Mouse (Mus musculus) testis, adult 2 months (tissue): ENCODE measurements around the gene Capn7. TPM values are rescaled to one million over a fixed set of nuclear protein-coding genes. Genes with fewer than 3 reads are reported as not detected.

ENCODE experiments used
- H3K27ac ChIP-seq: fragments of 200-500 bp; 2 replicates; pipeline ENCODE4 v1.5.1; 2012; ENCODE audit warnings: low read depth, low read length; ENCODE audit not compliant: control insufficient read depth, insufficient read depth
- H3K27me3 ChIP-seq: fragments of 200-500 bp; 2 replicates; pipeline ENCODE4 v1.6.1; 2012; ENCODE audit warnings: mild to moderate bottlenecking, low read length, moderate library complexity; ENCODE audit not compliant: control insufficient read depth, insufficient read depth
- H3K36me3 ChIP-seq: fragments of 200-500 bp; 2 replicates; pipeline ENCODE4 v1.6.1; 2012; ENCODE audit warnings: mild to moderate bottlenecking, low read length; ENCODE audit not compliant: control insufficient read depth, insufficient read depth
- H3K4me1 ChIP-seq: fragments of 200-500 bp; 2 replicates; pipeline ENCODE4 v1.6.1; 2012; ENCODE audit warnings: low read length; ENCODE audit not compliant: control insufficient read depth, insufficient read depth
- H3K4me3 ChIP-seq: fragments of 200-500 bp; 2 replicates; pipeline ENCODE4 v1.5.1; 2012; ENCODE audit warnings: low read depth, mild to moderate bottlenecking, low read length, moderate library complexity, mixed read lengths; ENCODE audit not compliant: control insufficient read depth
- CTCF ChIP-seq: fragments of 200-500 bp; IDR thresholded peaks from 2 replicates; pipeline ENCODE4 v1.5.1; 2012; ENCODE audit warnings: low read depth, mild to moderate bottlenecking, inconsistent platforms, low read length, moderate library complexity; ENCODE audit not compliant: control insufficient read depth, insufficient read depth, insufficient replicate concordance
- POLR2A ChIP-seq: fragments of 200-500 bp; IDR thresholded peaks from 2 replicates; pipeline ENCODE4 v1.6.1; 2012; ENCODE audit warnings: low read depth, mild to moderate bottlenecking, inconsistent platforms, low read length, moderate library complexity; ENCODE audit not compliant: control insufficient read depth
- polyA plus RNA-seq: library from polyadenylated mRNA; depleted of rRNA; stranded (reverse); fragments of >200 nt; gene quantifications from 2 replicates; pipeline ENCODE4 v1.2.3, GENCODE M21; 2012

The Capn7 gene
- polyA plus RNA-seq, 1 experiment, result 8.5 TPM

GRCm38 (mm10) chr14:31383470-31384050 lies 47.1 kb downstream of the Capn7 start:
- no peaks in the 10 kb centered on the region for H3K36me3 ChIP-seq
- H3K27me3 ChIP-seq, result no peaks in the 10 kb centered on the region
- H3K4me1 ChIP-seq, result peaks cover 6% of the 10 kb centered on the region; the same call in 1 of the 2 replicates
- no peak overlapping the region for H3K27ac ChIP-seq
- TF ChIP-seq CTCF (no peak), POLR2A (no peak)
- H3K4me3 ChIP-seq, result no peak overlapping the region

GRCm38 (mm10) chr14:31384366-31385323 lies 48.2 kb downstream of the Capn7 start:
- H3K36me3 ChIP-seq, result no peaks in the 10 kb centered on the region
- H3K27ac ChIP-seq, result no peak overlapping the region
- H3K4me1 ChIP-seq, result peaks cover 6% of the 10 kb centered on the region; the same call in 1 of the 2 replicates
- H3K4me3 ChIP-seq, result no peak overlapping the region
- no peaks in the 10 kb centered on the region for H3K27me3 ChIP-seq
- TF ChIP-seq POLR2A (no peak), CTCF (no peak)

GRCm38 (mm10) chr14:31385406-31385805 lies 49.0 kb downstream of the Capn7 start:
- no peak for TF ChIP-seq POLR2A
- no peak for TF ChIP-seq CTCF
- no peak overlapping the region for H3K4me3 ChIP-seq
- H3K4me1 ChIP-seq, result peaks cover 6% of the 10 kb centered on the region; the same call in 1 of the 2 replicates
- H3K36me3 ChIP-seq, result no peaks in the 10 kb centered on the region
- H3K27me3 ChIP-seq, result no peaks in the 10 kb centered on the region
- no peak overlapping the region for H3K27ac ChIP-seq

GRCm38 (mm10) chr14:31385977-31386697 lies 49.7 kb downstream of the Capn7 start:
- Histone ChIP-seq H3K27ac (peak overlapping the region; percentile 1; the same call in 1 of the 2 replicates), H3K36me3 (no peaks in the 10 kb centered on the region)

GRCm38 (mm10) chr14:31387301-31387981 lies 51.0 kb downstream of the Capn7 start:
- no peaks in the 10 kb centered on the region for H3K36me3 ChIP-seq
- H3K27me3 ChIP-seq, result no peaks in the 10 kb centered on the region
- H3K4me1 ChIP-seq, result peaks cover 6% of the 10 kb centered on the region; the same call in 1 of the 2 replicates
- no peak for TF ChIP-seq POLR2A
- no peak for TF ChIP-seq CTCF
- H3K4me3 ChIP-seq, result no peak overlapping the region
- no peak overlapping the region for H3K27ac ChIP-seq

More at GRCm38 (mm10) chr14:31385977-31386697, 49.7 kb downstream of the Capn7 start:
- H3K27me3 ChIP-seq, result no peaks in the 10 kb centered on the region
- no peak overlapping the region for H3K4me3 ChIP-seq
- H3K4me1 ChIP-seq, result peaks cover 6% of the 10 kb centered on the region; the same call in 1 of the 2 replicates
- TF ChIP-seq CTCF (peak; percentile 60; the same call in 1 of the 2 replicates), POLR2A (no peak)

GRCm38 (mm10) chr14:31388086-31388872 lies 51.8 kb downstream of the Capn7 start:
- Histone ChIP-seq H3K27me3 (no peaks in the 10 kb centered on the region), H3K36me3 (no peaks in the 10 kb centered on the region), H3K27ac (no peak overlapping the region), H3K4me1 (peaks cover 5% of the 10 kb centered on the region; the same call in 1 of the 2 replicates), H3K4me3 (no peak overlapping the region)
- TF ChIP-seq POLR2A (no peak), CTCF (no peak)
